Mouse (Mus musculus) brain, embryonic 14.5 days (tissue): ENCODE results near the gene Axin1.

Source experiments
- CTCF ChIP-seq: fragments of 200-500 bp; IDR thresholded peaks from 2 replicates; pipeline ENCODE4 v1.5.1; 2012; ENCODE audit warnings: inconsistent platforms, mild to moderate bottlenecking, moderate library complexity, borderline replicate concordance; ENCODE audit not compliant: insufficient read depth, insufficient read length; ENCODE audit errors: extremely low read depth
- POLR2A ChIP-seq: fragments of 200-500 bp; IDR thresholded peaks from 2 replicates; pipeline ENCODE4 v1.6.1; 2012; ENCODE audit warnings: mild to moderate bottlenecking, inconsistent platforms, borderline replicate concordance; ENCODE audit not compliant: poor library complexity, insufficient read depth, insufficient read length, severe bottlenecking; ENCODE audit errors: extremely low read depth

GRCm38 (mm10) chr17:26168039-26168438 is 29.6 kb downstream of the Axin1 start:
- TF ChIP-seq POLR2A (no peak), CTCF (no peak)
